ENCODE assay signal across 19 mouse cellular contexts in genomic region chr1:77256115-77256842, GRCm38 (mm10).
DNase-seq lines count a peak whose midpoint lies in the region; ATAC-seq and TF ChIP-seq lines count a peak whose summit lies in the region.
"Had no signal": no experiment of that assay in that cellular context is flagged by ENCODE, and none has a peak within 500 bp of the region (broad histone marks: within the 10 kb centered on the region; RNA-seq: fewer than 3 reads in every experiment).

No protein-coding gene starts in this region.

- no peak for TF ChIP-seq CTCF in kidney, postnatal 0 days (IDR thresholded peaks at IDR 0.05; ENCODE audit: low read depth)
- TF ChIP-seq CTCF in kidney, adult 2 months (conservative IDR thresholded peaks at IDR 0.05; ENCODE audit: insufficient read depth, insufficient read length, low read depth, low read length) = no peak

- WGBS in forebrain, embryonic 10.5 days = 30% methylated on average over 14 of the region's 14 CpGs
- 13% methylated on average over 14 of the region's 14 CpGs for WGBS in forebrain, embryonic 13.5 days
- WGBS in forebrain, embryonic 14.5 days = 3% methylated on average over 14 of the region's 14 CpGs
- WGBS in forebrain, embryonic 15.5 days = 5% methylated on average over 14 of the region's 14 CpGs
- WGBS in kidney, postnatal 0 days = 42% methylated on average over 14 of the region's 14 CpGs
- 62% methylated on average over 14 of the region's 14 CpGs for WGBS in kidney, adult 2 months
- WGBS in limb, embryonic 13.5 days = 14% methylated on average over 14 of the region's 14 CpGs

- H3K4me3 ChIP-seq in forebrain, embryonic 10.5 days = no peak overlapping the region
- no peak overlapping the region for H3K4me3 ChIP-seq in forebrain, embryonic 13.5 days
- no peak overlapping the region for H3K4me3 ChIP-seq in forebrain, embryonic 14.5 days (ENCODE audit: low read depth, low read length)
- H3K4me3 ChIP-seq in forebrain, embryonic 15.5 days = no peak overlapping the region
- no peak overlapping the region for H3K4me3 ChIP-seq in kidney, postnatal 0 days (replicated peaks; ENCODE audit: low read depth, low read length)
- H3K4me3 ChIP-seq in kidney, adult 2 months (ENCODE audit: insufficient read depth, low read depth, low read length) = no peak overlapping the region
- H3K4me3 ChIP-seq in limb, embryonic 13.5 days = no peak overlapping the region
- H3K4me3 ChIP-seq: hindbrain, embryonic 12.5 days; hindbrain, embryonic 15.5 days had no signal

- no peak overlapping the region for H3K4me2 ChIP-seq in forebrain, embryonic 13.5 days
- H3K4me2 ChIP-seq in forebrain, embryonic 14.5 days (ENCODE audit: low read length) = no peak overlapping the region
- H3K4me2 ChIP-seq in forebrain, embryonic 15.5 days (replicated peaks) = no peak overlapping the region
- H3K4me2 ChIP-seq in kidney, postnatal 0 days (ENCODE audit: low read length) = no peak overlapping the region
- H3K4me2 ChIP-seq in limb, embryonic 13.5 days (replicated peaks) = peak overlapping the region; percentile 42
- H3K4me2 ChIP-seq: heart, embryonic 11.5 days; hindbrain, embryonic 12.5 days; hindbrain, embryonic 15.5 days had no signal

- no peak overlapping the region for H3K27ac ChIP-seq in forebrain, embryonic 10.5 days
- H3K27ac ChIP-seq in forebrain, embryonic 13.5 days = no peak overlapping the region
- H3K27ac ChIP-seq in forebrain, embryonic 14.5 days (ENCODE audit: low read depth, low read length) = no peak overlapping the region
- H3K27ac ChIP-seq in forebrain, embryonic 15.5 days (replicated peaks) = no peak overlapping the region
- H3K27ac ChIP-seq in kidney, postnatal 0 days = no peak overlapping the region
- no peak overlapping the region for H3K27ac ChIP-seq in kidney, adult 2 months (ENCODE audit: insufficient read depth, low read depth, low read length)
- H3K27ac ChIP-seq in limb, embryonic 13.5 days = no peak overlapping the region
- H3K27ac ChIP-seq: hindbrain, embryonic 12.5 days; hindbrain, embryonic 15.5 days had no signal

- peaks cover 26% of the 10 kb centered on the region for H3K27me3 ChIP-seq in forebrain, embryonic 10.5 days (ENCODE audit: poor library complexity, severe bottlenecking)
- no peaks in the 10 kb centered on the region; the same call in 1 of the 2 replicates for H3K27me3 ChIP-seq in forebrain, embryonic 13.5 days
- no peaks in the 10 kb centered on the region for H3K27me3 ChIP-seq in forebrain, embryonic 14.5 days (replicated peaks; ENCODE audit: control insufficient read depth, insufficient read depth, low read length)
- H3K27me3 ChIP-seq in forebrain, embryonic 15.5 days = peaks cover 4% of the 10 kb centered on the region; the same call in 1 of the 2 replicates
- H3K27me3 ChIP-seq in kidney, postnatal 0 days (ENCODE audit: insufficient read depth, low read length) = no peaks in the 10 kb centered on the region
- no peaks in the 10 kb centered on the region for H3K27me3 ChIP-seq in kidney, adult 2 months (replicated peaks; ENCODE audit: control insufficient read depth, insufficient read depth, low read length)
- peaks cover 5% of the 10 kb centered on the region; the same call in 1 of the 2 replicates for H3K27me3 ChIP-seq in limb, embryonic 13.5 days
- H3K27me3 ChIP-seq: hindbrain, embryonic 12.5 days; hindbrain, embryonic 15.5 days had no signal

- H3K36me3 ChIP-seq in forebrain, embryonic 10.5 days (replicated peaks) = no peaks in the 10 kb centered on the region
- H3K36me3 ChIP-seq in forebrain, embryonic 13.5 days (ENCODE audit: poor library complexity, severe bottlenecking) = no peaks in the 10 kb centered on the region
- no peaks in the 10 kb centered on the region for H3K36me3 ChIP-seq in forebrain, embryonic 14.5 days (ENCODE audit: control insufficient read depth, insufficient read depth, low read length)
- H3K36me3 ChIP-seq in forebrain, embryonic 15.5 days = no peaks in the 10 kb centered on the region
- no peaks in the 10 kb centered on the region for H3K36me3 ChIP-seq in kidney, postnatal 0 days (ENCODE audit: insufficient read depth, low read length)
- no peaks in the 10 kb centered on the region for H3K36me3 ChIP-seq in kidney, adult 2 months (ENCODE audit: control insufficient read depth, insufficient read depth, low read length)
- H3K36me3 ChIP-seq in limb, embryonic 13.5 days = no peaks in the 10 kb centered on the region
- H3K36me3 ChIP-seq: hindbrain, embryonic 12.5 days; hindbrain, embryonic 15.5 days had no signal

- no peaks in the 10 kb centered on the region for H3K9me3 ChIP-seq in forebrain, embryonic 10.5 days
- no peaks in the 10 kb centered on the region for H3K9me3 ChIP-seq in forebrain, embryonic 13.5 days (replicated peaks)
- no peaks in the 10 kb centered on the region for H3K9me3 ChIP-seq in forebrain, embryonic 14.5 days (replicated peaks; ENCODE audit: control insufficient read depth, low read length)
- no peaks in the 10 kb centered on the region for H3K9me3 ChIP-seq in forebrain, embryonic 15.5 days
- no peaks in the 10 kb centered on the region for H3K9me3 ChIP-seq in kidney, postnatal 0 days (replicated peaks; ENCODE audit: low read length)
- no peaks in the 10 kb centered on the region for H3K9me3 ChIP-seq in limb, embryonic 13.5 days
- H3K9me3 ChIP-seq: hindbrain, embryonic 12.5 days; hindbrain, embryonic 15.5 days had no signal

- no peak for ATAC-seq in forebrain, embryonic 13.5 days
- ATAC-seq in forebrain, embryonic 14.5 days = no peak
- no peak for ATAC-seq in forebrain, embryonic 15.5 days (replicated peaks)
- no peak for ATAC-seq in kidney, postnatal 0 days (replicated peaks; ENCODE audit: low FRiP score, low read depth)
- no peak for ATAC-seq in limb, embryonic 13.5 days (ENCODE audit: low FRiP score, low read depth)
- ATAC-seq: activated CD4-positive, CD25-positive, alpha-beta regulatory T cell, adult 4 months had no signal

- peak; percentile 32 for DNase-seq in forebrain, embryonic 10.5 days (ENCODE audit: extremely low spot score, low spot score)
- peak; percentile 48 for DNase-seq in forebrain, embryonic 14.5 days (ENCODE audit: low spot score)
- DNase-seq in kidney, postnatal 0 days (ENCODE audit: low spot score) = peak; percentile 14
- DNase-seq in kidney, adult 2 months = no peak
- no peak for DNase-seq in urinary bladder, postnatal 10 days (ENCODE audit: low spot score)
- DNase-seq: adrenal gland, adult 8-10 months; adrenal gland, postnatal 25 days; cerebellum, adult 18-20 months; cerebellum, adult 9-10 months; cerebellum, postnatal 14 days; gastrocnemius, postnatal 14 days; heart, adult 11 months had no signal

- no peak overlapping the region for H3K9ac ChIP-seq in forebrain, embryonic 13.5 days
- no peak overlapping the region for H3K9ac ChIP-seq in forebrain, embryonic 14.5 days (ENCODE audit: low read length)
- H3K9ac ChIP-seq in forebrain, embryonic 15.5 days (replicated peaks) = no peak overlapping the region
- no peak overlapping the region for H3K9ac ChIP-seq in kidney, postnatal 0 days (ENCODE audit: low read depth, low read length)
- H3K9ac ChIP-seq in limb, embryonic 13.5 days = no peak overlapping the region
- H3K9ac ChIP-seq: hindbrain, embryonic 12.5 days; hindbrain, embryonic 15.5 days had no signal

- TF ChIP-seq POLR2A in kidney, adult 2 months (IDR thresholded peaks at IDR 0.05; ENCODE audit: low read depth, low read length) = no peak

- H3K4me1 ChIP-seq in forebrain, embryonic 10.5 days = peaks cover 59% of the 10 kb centered on the region
- peaks cover 35% of the 10 kb centered on the region for H3K4me1 ChIP-seq in forebrain, embryonic 13.5 days
- peaks cover 18% of the 10 kb centered on the region; the same call in 1 of the 2 replicates for H3K4me1 ChIP-seq in forebrain, embryonic 14.5 days (ENCODE audit: control insufficient read depth, insufficient read depth, low read length)
- H3K4me1 ChIP-seq in forebrain, embryonic 15.5 days = peaks cover 5% of the 10 kb centered on the region; the same call in 1 of the 2 replicates
- no peaks in the 10 kb centered on the region for H3K4me1 ChIP-seq in kidney, postnatal 0 days (replicated peaks; ENCODE audit: insufficient read depth, low read length)
- H3K4me1 ChIP-seq in kidney, adult 2 months (ENCODE audit: control insufficient read depth, insufficient read depth, low read length) = no peaks in the 10 kb centered on the region
- H3K4me1 ChIP-seq in limb, embryonic 13.5 days = peaks cover 55% of the 10 kb centered on the region

Comparison
In these comparisons a context has a peak if more than half of its experiments do, and no peak if none do; other contexts are left out.
1. DNase-seq: peak in forebrain, embryonic 10.5 days (single experiment), forebrain, embryonic 14.5 days (single experiment) and kidney, postnatal 0 days (single experiment); none in kidney, adult 2 months (single experiment) and urinary bladder, postnatal 10 days (single experiment).